Mouse (Mus musculus) bone marrow, adult 2 months (tissue): ENCODE data around the gene Mdh2. TPM values are rescaled to one million over a fixed set of nuclear protein-coding genes. Genes with fewer than 3 reads are reported as not detected.
A peak's percentile ranks its signal among the peaks of the same experiment; 100 is the strongest.

Source experiments
- H3K27ac ChIP-seq: fragments of 200-500 bp; 2 replicates; pipeline ENCODE4 v1.5.1; 2012; ENCODE audit warnings: low read depth, mild to moderate bottlenecking, control low read depth, inconsistent platforms, low read length; ENCODE audit not compliant: control insufficient read depth, poor library complexity, insufficient read depth
- H3K4me1 ChIP-seq: fragments of 200-500 bp; 2 replicates; pipeline ENCODE4 v1.6.1; 2011; ENCODE audit warnings: low read length; ENCODE audit not compliant: control insufficient read depth, insufficient read depth
- H3K4me3 ChIP-seq: fragments of 200-500 bp; replicated peaks from 2 replicates; pipeline ENCODE3; 2011; ENCODE audit warnings: mild to moderate bottlenecking, low read depth, low read length, control low read depth; ENCODE audit not compliant: control insufficient read depth
- CTCF ChIP-seq: fragments of 200-500 bp; IDR thresholded peaks from 2 replicates; pipeline ENCODE4 v1.5.1; 2011; ENCODE audit warnings: low read length, control low read depth; ENCODE audit not compliant: control insufficient read depth, insufficient read depth
- POLR2A ChIP-seq: fragments of 200-500 bp; IDR thresholded peaks from 2 replicates; pipeline ENCODE4 v1.6.1; 2011; ENCODE audit warnings: low read depth, mild to moderate bottlenecking, control low read depth, low read length, borderline replicate concordance; ENCODE audit not compliant: control insufficient read depth
- WGBS: fragments of 180-500 bp; shearing (Covaris S2); methylation state at CpG from one replicate; pipeline ENCODE4 v1.1.7; 2018; 5-methylcytosine and 5-hydroxymethylcytosine counted together
- polyA plus RNA-seq: library from polyadenylated mRNA; stranded (reverse); fragments of >200 nt; gene quantifications from 2 replicates; pipeline ENCODE4 v1.2.4, GENCODE M21; 2011; ENCODE audit warnings: low replicate concordance; ENCODE audit not compliant: missing spikeins, insufficient read depth, insufficient read length

Mdh2 gene
- polyA plus RNA-seq, 1 experiment, result 132 TPM

DNA sequence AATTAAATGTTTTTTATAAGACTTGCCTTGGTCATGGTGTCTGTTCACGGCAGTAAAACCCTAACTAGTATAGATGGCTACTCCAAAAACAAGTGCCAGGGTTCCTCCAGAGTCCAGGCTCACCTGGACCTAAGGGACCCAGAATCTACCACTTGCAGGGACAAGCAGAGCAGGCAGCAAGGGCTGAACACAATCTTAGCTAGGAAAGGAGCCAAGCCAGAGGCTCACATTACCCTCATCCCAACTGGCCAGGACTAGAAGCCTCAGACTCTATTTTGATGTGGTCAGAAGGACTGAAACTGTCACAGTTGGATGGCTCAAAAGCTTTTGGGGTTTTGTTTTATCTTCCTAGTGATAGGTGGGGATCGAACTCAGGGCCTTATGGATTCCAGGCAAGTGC lies 26.7 kb upstream of the Mdh2 start:
- H3K4me1 ChIP-seq, result no peaks in the 10 kb centered on the region
- H3K27ac ChIP-seq, result no peak overlapping the region
- H3K4me3 ChIP-seq, result no peak overlapping the region
- TF ChIP-seq POLR2A (no peak), CTCF (no peak)
- 69% methylated on average over 2 of the region's 2 CpGs for WGBS

DNA sequence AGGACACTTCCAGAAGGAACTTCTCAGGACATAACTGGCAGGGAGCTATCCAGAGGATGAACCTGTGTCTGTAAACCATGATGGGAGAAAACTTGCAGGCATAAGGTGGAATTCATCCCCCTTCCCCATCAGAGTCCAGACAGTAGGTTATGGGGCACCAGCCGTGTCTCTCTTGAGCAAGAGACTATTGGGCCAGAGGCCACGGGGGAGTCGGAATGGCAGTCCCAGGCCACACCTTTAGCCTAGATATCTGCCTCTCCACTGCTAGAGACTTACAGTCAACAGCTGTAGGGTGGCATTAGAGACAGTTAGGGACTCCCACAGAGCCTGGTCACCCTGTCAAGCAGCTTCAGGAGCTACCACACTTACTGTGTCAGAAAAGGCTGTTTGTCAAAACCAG lies 16.4 kb upstream of the Mdh2 start:
- Histone ChIP-seq H3K4me1 (no peaks in the 10 kb centered on the region; the same call in 1 of the 2 replicates), H3K4me3 (no peak overlapping the region), H3K27ac (no peak overlapping the region)
- TF ChIP-seq POLR2A, result no peak
- TF ChIP-seq CTCF, result no peak
- 59% methylated on average over 3 of the region's 3 CpGs for WGBS

DNA sequence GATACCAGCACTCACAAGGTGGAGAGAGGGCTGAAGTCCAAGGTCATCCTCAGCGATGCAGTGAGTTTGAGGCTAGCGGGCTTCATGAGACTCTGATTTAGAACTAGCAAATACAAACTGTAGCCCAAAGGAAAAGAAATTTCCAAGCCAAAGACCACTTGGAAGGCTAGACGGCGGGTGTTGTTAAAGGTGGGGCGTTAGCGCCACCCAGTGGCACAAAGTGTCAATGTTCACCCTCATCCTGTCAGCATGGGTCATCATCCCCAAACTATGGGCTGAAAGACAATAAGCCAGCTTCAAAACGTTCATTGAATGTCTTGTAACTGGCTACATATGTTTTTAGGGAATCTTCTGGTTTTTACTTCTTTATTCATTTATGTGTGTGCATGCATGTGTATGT lies 14.8 kb upstream of the Mdh2 start:
- H3K4me3 ChIP-seq, result no peak overlapping the region
- no peak overlapping the region for H3K27ac ChIP-seq
- 7% methylated on average over 7 of the region's 7 CpGs for WGBS

DNA sequence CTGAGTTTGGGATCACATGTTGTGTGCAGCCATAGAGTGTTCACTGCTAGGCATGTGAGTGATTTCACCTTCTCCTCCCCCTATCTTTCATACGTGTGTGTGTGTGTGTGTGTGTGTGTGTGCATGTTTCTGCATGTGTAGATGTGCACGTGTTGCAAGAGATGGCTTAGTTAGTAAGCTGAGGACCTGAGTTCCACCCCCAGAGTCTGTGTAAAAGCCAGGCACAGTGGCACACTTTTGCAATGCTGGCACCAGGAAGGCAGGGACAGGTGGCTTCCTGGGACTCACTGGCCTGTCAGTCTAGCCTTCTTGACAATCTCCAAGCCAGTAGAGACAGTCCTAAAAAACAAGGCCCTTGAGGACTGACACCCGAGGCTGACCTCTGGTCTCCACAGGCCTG lies 13.3 kb upstream of the Mdh2 start:
- H3K4me1 ChIP-seq, result no peaks in the 10 kb centered on the region; the same call in 1 of the 2 replicates
- no peak for TF ChIP-seq CTCF
- no peak for TF ChIP-seq POLR2A
- WGBS, result 61% methylated on average over 3 of the region's 3 CpGs
- H3K4me3 ChIP-seq, result no peak overlapping the region
- no peak overlapping the region for H3K27ac ChIP-seq

More for the DNA sequence above, 14.8 kb upstream of the Mdh2 start:
- TF ChIP-seq POLR2A, result no peak
- peak; percentile 92 for TF ChIP-seq CTCF
- H3K4me1 ChIP-seq, result no peaks in the 10 kb centered on the region; the same call in 1 of the 2 replicates

DNA sequence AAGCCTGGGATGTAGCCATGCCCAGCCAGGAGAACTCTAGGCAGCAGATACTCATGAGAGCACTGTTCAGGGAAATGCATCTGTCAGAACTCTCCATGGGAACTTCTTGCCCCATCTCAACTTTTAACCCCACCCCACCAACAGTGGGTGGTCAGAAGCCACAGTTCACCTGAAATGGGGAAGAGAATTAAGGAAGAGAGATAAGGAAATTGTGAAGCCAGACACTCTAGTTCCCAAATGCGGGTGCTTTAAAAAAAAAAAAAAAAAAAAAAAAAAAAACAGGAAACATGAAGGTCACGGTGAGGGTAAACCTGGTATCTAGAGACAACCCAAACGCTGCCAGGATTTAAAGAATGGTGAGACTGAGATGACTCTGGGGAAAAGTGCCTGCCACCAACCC lies 5.8 kb upstream of the Mdh2 start:
- Histone ChIP-seq H3K4me3 (peak overlapping the region; percentile 38), H3K27ac (peak overlapping the region; percentile 44; the same call in 1 of the 2 replicates), H3K4me1 (peaks cover 18% of the 10 kb centered on the region)
- no peak for TF ChIP-seq POLR2A
- 2% methylated on average over 3 of the region's 3 CpGs for WGBS

DNA sequence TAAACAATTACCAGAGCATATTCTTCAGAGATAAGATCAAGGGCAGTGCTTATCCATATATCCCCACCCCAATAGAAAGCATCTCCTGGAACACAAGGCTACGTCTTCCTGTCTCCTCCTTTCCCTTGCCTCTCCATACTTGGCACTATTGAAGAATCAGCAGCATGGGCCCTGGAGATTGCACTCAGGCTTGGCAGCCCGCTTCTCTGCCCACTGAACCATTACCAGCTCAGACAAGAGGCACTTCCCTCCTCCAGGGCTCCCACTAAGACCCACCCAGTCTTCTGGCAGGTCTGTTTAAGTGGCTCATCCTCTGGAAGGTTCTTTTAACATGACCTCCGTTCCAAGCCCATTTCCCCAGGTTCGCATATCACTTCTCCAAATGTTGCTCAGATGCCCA lies 1.7 kb upstream of the Mdh2 start:
- 86% methylated on average over 4 of the region's 4 CpGs for WGBS
- TF ChIP-seq CTCF, result no peak
- TF ChIP-seq POLR2A, result no peak
- Histone ChIP-seq H3K27ac (no peak overlapping the region), H3K4me1 (peaks cover 18% of the 10 kb centered on the region), H3K4me3 (no peak overlapping the region)

DNA sequence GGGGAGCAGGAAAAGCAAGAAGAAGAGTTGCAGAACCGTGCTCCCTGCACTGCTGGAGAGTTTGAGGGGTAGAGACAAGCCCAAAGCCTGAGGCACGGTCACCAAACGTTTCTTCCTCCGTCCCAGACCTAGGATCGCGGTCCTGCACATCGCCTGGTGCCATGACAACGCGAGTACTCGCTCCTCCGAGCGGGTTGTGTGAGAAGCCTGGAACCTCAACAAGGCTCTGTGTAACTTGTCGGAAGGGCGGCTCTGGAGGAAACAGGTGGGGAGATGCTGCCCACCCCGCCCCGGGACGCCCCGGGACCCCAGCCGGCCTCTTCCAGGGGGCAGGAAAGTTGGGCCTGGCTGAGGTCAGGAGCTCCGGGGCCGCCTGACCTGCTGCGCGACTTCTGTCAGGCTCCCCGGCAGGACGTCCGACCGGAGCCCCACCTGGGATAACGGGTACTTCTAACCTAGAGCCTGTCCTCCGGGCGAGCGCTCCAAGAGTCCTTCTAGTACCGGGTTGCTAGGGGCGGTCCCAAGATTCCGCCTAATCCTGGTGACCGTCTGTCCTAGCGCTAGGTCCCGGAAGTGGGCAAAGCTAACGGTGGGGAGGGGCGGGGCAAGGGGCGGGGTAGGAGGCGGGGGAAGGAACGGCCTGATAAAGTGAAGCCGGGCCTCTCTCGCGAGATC lies 347 bp upstream of the Mdh2 start, which contains the start of gene Styxl1:
Styxl1 (minus strand) TSS at position 590 of the 675 bp plus-strand sequence.
- TF ChIP-seq CTCF (no peak), POLR2A (no peak)
- H3K27ac ChIP-seq, result peak within 1 kb of the TSS; percentile 97
- WGBS, result under 1% methylated on average over 45 of the region's 45 CpGs
- H3K4me3 ChIP-seq, result peak within 1 kb of the TSS; percentile 94
- peaks cover 11% of the 10 kb centered on the region for H3K4me1 ChIP-seq

DNA sequence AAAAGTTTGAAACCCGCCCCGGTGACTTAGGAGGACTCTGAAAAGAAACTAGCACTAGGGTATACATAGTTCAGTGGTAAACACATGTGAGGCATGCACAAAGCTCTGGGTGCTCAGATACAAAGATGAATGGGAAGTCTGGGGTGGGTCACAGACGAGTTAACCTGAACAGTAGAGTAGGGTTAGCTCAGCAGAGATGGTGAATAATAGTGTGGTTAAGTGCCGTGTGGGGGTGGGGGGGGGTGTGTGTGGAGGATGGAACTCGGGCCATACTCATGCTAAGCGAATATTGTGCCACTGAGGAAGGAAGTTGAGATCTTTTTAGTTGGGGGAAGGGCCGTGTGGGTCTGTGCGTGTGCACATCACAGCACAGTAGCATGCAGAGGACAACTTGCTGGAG lies 2.1 kb downstream of the Mdh2 start:
- H3K4me1 ChIP-seq, result peaks cover 4% of the 10 kb centered on the region
- no peak overlapping the region for H3K4me3 ChIP-seq
- TF ChIP-seq CTCF (no peak), POLR2A (no peak)
- no peak overlapping the region for H3K27ac ChIP-seq
- 18% methylated on average over 8 of the region's 8 CpGs for WGBS

DNA sequence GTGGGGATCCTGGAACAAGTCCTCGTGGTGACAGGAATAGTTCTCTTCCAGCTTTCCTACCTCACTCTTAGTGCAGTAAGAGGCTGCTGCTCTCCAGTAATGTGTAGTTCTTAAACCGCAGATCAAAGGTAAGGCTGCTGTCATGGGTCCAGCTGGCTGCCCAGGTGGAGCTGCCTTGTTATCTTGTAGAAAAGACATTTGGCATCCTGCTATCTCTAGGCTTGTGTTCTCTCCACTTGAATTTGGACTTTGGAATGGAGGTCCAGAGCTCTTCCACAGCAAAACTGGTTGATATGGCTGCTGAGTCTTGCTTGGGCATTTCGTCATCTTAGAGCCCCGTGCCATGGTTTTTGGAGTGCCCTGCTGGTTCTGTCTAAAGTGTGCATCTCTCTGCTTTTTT lies 4.6 kb downstream of the Mdh2 start:
- Histone ChIP-seq H3K27ac (no peak overlapping the region), H3K4me3 (no peak overlapping the region), H3K4me1 (peaks cover 2% of the 10 kb centered on the region)
- no peak for TF ChIP-seq POLR2A
- no peak for TF ChIP-seq CTCF
- 84% methylated on average over 4 of the region's 4 CpGs for WGBS
